Mouse (Mus musculus): ENCODE data around the gene Pgpep1. TPM values are rescaled to one million over a fixed set of nuclear protein-coding genes. Genes with fewer than 3 reads are reported as not detected.

The Pgpep1 gene
- polyA plus RNA-seq, 1 experiment from 2014 or later = 78.3 TPM

DNA sequence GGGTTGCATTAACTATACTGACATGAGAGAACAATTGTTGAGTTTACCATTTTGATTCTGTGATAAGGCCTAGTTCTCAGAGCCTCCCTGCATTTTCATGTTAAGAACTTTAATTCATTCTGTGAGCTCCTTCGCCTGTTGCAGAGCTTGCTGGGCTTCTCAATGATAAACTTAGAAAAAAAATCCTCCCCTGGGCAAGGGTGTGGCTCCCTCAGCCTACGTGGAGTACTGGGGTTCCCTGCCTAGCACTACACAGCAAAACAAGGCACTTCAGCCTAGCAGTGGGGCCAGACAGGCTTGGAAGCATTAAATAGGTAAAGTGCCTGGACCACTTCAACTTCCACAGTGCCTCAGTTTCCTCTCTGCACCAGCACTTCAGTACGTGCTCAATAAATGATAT lies 21.2 kb upstream of the Pgpep1 start:
- H3K4me1 ChIP-seq (ENCODE audit: control insufficient read depth, insufficient read depth, low read depth, low read length) = peaks cover 5% of the 10 kb centered on the region
- H3K9me3 ChIP-seq (ENCODE audit: control insufficient read depth, low read length) = no peaks in the 10 kb centered on the region
- H3K9ac ChIP-seq (ENCODE audit: low read depth, low read length) = no peak overlapping the region
- H3K4me3 ChIP-seq (ENCODE audit: low read length) = no peak overlapping the region
- no peak overlapping the region for H3K27ac ChIP-seq (ENCODE audit: low read depth, low read length)
- no peak for ATAC-seq
- H3K36me3 ChIP-seq (ENCODE audit: control insufficient read depth, insufficient read depth, low read length) = no peaks in the 10 kb centered on the region; the same call in 1 of the 2 replicates
- no peak overlapping the region for H3K4me2 ChIP-seq (ENCODE audit: low read length)
- 79% methylated on average over 3 of the region's 3 CpGs for WGBS
- no peaks in the 10 kb centered on the region for H3K27me3 ChIP-seq (replicated peaks; ENCODE audit: control insufficient read depth, insufficient read depth, low read length)

DNA sequence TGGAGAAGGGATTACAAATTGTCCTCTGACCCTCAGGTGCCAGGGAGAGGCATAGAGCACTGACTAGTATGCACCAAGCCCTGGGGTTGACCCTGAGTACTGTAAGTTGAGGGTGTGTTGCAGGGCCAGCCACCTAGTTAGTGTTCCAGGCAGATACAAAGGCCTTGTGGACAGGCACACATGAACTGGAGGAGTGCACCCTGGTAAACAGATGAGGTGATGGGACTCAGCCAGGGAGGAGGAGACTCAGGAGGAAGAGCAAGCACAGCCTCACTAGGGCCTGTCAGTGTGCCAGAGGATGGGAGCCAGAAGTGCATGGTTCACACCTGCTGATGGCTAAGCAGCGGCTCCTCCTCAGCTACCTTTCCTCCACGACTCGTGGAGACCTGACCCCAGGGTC lies 19.9 kb upstream of the Pgpep1 start:
- Histone ChIP-seq H3K4me2 (ENCODE audit: low read length) (no peak overlapping the region), H3K27me3 (replicated peaks; ENCODE audit: control insufficient read depth, insufficient read depth, low read length) (no peaks in the 10 kb centered on the region), H3K4me1 (ENCODE audit: control insufficient read depth, insufficient read depth, low read depth, low read length) (peaks cover 5% of the 10 kb centered on the region), H3K9ac (ENCODE audit: low read depth, low read length) (no peak overlapping the region), H3K36me3 (ENCODE audit: control insufficient read depth, insufficient read depth, low read length) (no peaks in the 10 kb centered on the region; the same call in 1 of the 2 replicates), H3K4me3 (ENCODE audit: low read length) (no peak overlapping the region), H3K9me3 (ENCODE audit: control insufficient read depth, low read length) (no peaks in the 10 kb centered on the region), H3K27ac (ENCODE audit: low read depth, low read length) (no peak overlapping the region)
- ATAC-seq = no peak
- 91% methylated on average over 3 of the region's 3 CpGs for WGBS

DNA sequence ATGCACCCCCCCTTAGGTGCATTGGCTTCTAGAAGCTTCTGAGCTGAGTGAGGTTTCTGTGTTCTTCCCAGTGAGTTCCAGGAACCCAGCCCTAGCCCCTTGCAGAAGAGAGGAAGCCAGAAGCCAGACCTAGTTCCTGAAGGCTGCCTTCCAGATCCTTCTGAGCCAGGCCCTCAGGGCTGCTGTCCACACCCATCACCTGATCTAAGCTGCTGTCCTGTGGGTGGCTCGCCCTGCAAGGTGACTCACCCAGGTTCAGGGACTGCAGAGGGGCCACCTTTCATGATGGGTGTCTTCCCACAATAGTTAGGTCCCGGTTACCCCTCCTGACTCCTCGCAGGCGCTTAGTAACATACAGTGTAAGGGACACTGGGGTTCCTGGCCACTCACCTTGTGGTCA lies 19.2 kb upstream of the Pgpep1 start:
- WGBS = 95% methylated on average over 4 of the region's 4 CpGs
- Histone ChIP-seq H3K27me3 (replicated peaks; ENCODE audit: control insufficient read depth, insufficient read depth, low read length) (no peaks in the 10 kb centered on the region), H3K4me2 (ENCODE audit: low read length) (no peak overlapping the region), H3K9me3 (ENCODE audit: control insufficient read depth, low read length) (no peaks in the 10 kb centered on the region), H3K4me3 (ENCODE audit: low read length) (no peak overlapping the region), H3K27ac (ENCODE audit: low read depth, low read length) (no peak overlapping the region), H3K9ac (ENCODE audit: low read depth, low read length) (no peak overlapping the region), H3K36me3 (ENCODE audit: control insufficient read depth, insufficient read depth, low read length) (no peaks in the 10 kb centered on the region; the same call in 1 of the 2 replicates), H3K4me1 (ENCODE audit: control insufficient read depth, insufficient read depth, low read depth, low read length) (peaks cover 8% of the 10 kb centered on the region)
- ATAC-seq = no peak

DNA sequence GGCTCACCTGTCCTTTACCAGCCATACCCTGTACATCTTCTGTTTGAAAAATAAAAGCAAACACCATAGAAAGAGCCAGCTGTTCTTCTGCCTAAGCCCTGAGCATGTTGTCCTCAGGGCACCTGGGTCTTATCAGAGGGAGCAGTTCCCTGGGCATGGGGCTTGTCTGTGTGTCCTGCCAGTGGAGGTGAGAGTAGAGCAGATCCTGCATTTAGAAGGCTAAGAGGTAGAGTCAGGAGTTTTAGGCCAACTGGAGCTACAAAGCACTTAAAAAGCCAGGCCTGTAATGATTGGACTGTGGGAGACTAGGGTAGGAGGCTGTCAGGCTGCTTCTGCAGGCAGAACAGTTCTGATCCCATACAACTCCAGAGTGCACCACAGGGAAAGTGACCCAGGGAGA lies 18.5 kb upstream of the Pgpep1 start:
- Histone ChIP-seq H3K9me3 (ENCODE audit: control insufficient read depth, low read length) (no peaks in the 10 kb centered on the region), H3K4me2 (ENCODE audit: low read length) (no peak overlapping the region)
- ATAC-seq = no peak

DNA sequence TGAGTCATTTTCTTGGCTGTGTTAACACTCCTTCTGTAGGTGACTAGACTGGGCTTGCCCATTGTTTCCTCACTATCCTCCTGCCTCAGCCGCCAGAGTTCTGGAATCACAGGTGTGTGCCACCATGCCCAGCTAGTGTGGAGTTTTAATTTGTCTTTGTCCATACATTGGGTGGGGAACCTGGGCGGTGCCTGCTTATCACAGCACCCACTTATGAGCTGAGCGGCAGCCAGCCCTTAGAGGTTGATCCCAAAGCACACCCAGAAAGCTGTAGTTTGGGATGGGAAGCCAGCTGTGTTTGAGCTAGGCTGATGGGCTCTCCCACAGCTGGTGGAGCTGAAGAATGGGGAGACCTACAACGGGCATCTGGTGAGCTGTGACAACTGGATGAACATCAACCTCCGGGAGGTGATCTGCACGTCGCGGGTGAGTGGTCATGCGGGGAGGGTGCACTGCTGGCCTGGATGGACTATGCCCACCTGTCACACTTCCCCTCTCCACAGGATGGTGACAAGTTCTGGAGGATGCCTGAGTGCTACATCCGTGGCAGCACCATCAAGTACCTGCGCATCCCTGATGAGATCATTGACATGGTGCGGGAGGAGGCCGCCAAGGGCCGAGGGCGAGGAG lies 17.4 kb upstream of the Pgpep1 start:
- Histone ChIP-seq H3K36me3 (ENCODE audit: control insufficient read depth, insufficient read depth, low read length) (no peaks in the 10 kb centered on the region; the same call in 1 of the 2 replicates), H3K27me3 (replicated peaks; ENCODE audit: control insufficient read depth, insufficient read depth, low read length) (no peaks in the 10 kb centered on the region), H3K27ac (ENCODE audit: low read depth, low read length) (no peak overlapping the region), H3K4me3 (ENCODE audit: low read length) (no peak overlapping the region), H3K9me3 (ENCODE audit: control insufficient read depth, low read length) (no peaks in the 10 kb centered on the region), H3K4me1 (ENCODE audit: control insufficient read depth, insufficient read depth, low read depth, low read length) (peaks cover 12% of the 10 kb centered on the region), H3K9ac (ENCODE audit: low read depth, low read length) (0 out of 2 replicates have a peak overlapping the region, but pooled peaks have one; percentile 3), H3K4me2 (ENCODE audit: low read length) (no peak overlapping the region)
- ATAC-seq = no peak
- WGBS = 93% methylated on average over 15 of the region's 15 CpGs

More for the DNA sequence above, 18.5 kb upstream of the Pgpep1 start:
- Histone ChIP-seq H3K4me3 (ENCODE audit: low read length) (no peak overlapping the region), H3K9ac (ENCODE audit: low read depth, low read length) (no peak overlapping the region), H3K36me3 (ENCODE audit: control insufficient read depth, insufficient read depth, low read length) (no peaks in the 10 kb centered on the region; the same call in 1 of the 2 replicates), H3K4me1 (ENCODE audit: control insufficient read depth, insufficient read depth, low read depth, low read length) (peaks cover 12% of the 10 kb centered on the region), H3K27ac (ENCODE audit: low read depth, low read length) (no peak overlapping the region), H3K27me3 (replicated peaks; ENCODE audit: control insufficient read depth, insufficient read depth, low read length) (no peaks in the 10 kb centered on the region)

DNA sequence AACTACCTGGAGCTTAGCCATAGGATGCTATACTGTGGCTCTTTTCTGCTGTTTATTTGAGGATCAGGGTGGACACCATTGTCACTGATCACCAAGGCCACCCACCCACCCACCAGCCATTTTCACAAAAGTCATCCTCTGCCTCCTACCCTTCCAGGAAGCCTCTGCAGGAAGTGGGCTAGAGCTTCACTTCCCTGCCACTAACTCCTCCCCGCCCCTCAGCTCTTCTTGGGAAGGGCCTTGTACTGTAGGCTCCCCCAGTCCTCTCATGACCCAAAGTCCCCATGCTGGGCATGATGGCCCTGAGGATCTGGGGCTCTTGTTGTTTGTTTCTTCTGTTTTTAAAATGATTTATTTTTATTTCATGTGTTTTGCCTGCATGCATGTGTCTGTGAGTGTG lies 15.1 kb upstream of the Pgpep1 start:
- Histone ChIP-seq H3K4me2 (ENCODE audit: low read length) (no peak overlapping the region), H3K27ac (ENCODE audit: low read depth, low read length) (no peak overlapping the region), H3K36me3 (ENCODE audit: control insufficient read depth, insufficient read depth, low read length) (no peaks in the 10 kb centered on the region; the same call in 1 of the 2 replicates), H3K9me3 (ENCODE audit: control insufficient read depth, low read length) (no peaks in the 10 kb centered on the region), H3K4me3 (ENCODE audit: low read length) (no peak overlapping the region), H3K4me1 (ENCODE audit: control insufficient read depth, insufficient read depth, low read depth, low read length) (peaks cover 12% of the 10 kb centered on the region), H3K9ac (ENCODE audit: low read depth, low read length) (no peak overlapping the region), H3K27me3 (replicated peaks; ENCODE audit: control insufficient read depth, insufficient read depth, low read length) (no peaks in the 10 kb centered on the region)
- 100% methylated on average over 1 of the region's 1 CpGs for WGBS
- ATAC-seq = no peak

DNA sequence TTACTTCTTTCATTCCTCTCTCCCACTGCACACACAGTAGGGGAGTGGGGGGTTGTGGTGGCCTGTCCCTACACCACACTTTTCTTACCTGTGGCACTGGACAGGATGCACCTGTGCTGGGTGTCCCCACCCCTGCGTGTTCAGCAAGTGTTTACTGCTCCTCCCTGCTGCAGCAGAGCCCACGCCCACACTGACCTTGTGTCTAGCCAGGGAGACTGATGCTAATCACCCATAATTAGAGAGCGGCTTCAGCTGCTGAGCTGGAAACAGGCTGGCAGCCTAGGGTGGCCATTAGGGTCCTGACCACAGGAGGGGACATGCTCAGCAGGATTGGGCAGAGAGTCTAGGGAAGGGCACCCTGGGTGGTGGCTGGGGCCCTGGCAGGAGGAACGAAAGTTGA lies 14.5 kb upstream of the Pgpep1 start:
- no peaks in the 10 kb centered on the region for H3K27me3 ChIP-seq (replicated peaks; ENCODE audit: control insufficient read depth, insufficient read depth, low read length)
- ATAC-seq = no peak
- H3K9me3 ChIP-seq (ENCODE audit: control insufficient read depth, low read length) = no peaks in the 10 kb centered on the region
- peaks cover 12% of the 10 kb centered on the region for H3K4me1 ChIP-seq (ENCODE audit: control insufficient read depth, insufficient read depth, low read depth, low read length)
- no peak overlapping the region for H3K4me3 ChIP-seq (ENCODE audit: low read length)
- WGBS = 94% methylated on average over 4 of the region's 4 CpGs
- peak overlapping the region; percentile 12; the same call in 1 of the 2 replicates for H3K27ac ChIP-seq (ENCODE audit: low read depth, low read length)
- H3K9ac ChIP-seq (ENCODE audit: low read depth, low read length) = no peak overlapping the region; the same call in 1 of the 2 replicates
- H3K36me3 ChIP-seq (ENCODE audit: control insufficient read depth, insufficient read depth, low read length) = no peaks in the 10 kb centered on the region; the same call in 1 of the 2 replicates
- peak overlapping the region; percentile 85 for H3K4me2 ChIP-seq (ENCODE audit: low read length)

DNA sequence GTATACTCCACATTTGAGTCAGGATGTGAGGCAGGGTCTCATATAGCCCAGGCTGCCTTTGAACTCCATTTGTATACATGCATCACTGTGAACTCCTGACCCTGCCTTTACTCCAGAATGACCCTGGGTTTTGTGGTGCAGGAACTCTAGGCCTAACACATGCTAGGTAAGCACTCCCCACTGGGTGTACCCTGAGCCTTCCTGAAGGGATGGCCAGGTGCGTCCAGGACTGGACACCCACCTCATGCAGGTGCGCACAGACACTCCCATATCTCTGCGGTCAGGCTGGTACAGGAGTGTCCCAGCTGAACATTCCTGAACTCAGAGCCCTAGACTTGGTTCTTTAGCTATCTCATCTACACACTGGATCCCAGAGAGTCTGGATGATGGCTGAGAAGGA lies 13.9 kb upstream of the Pgpep1 start:
- H3K27me3 ChIP-seq (replicated peaks; ENCODE audit: control insufficient read depth, insufficient read depth, low read length) = no peaks in the 10 kb centered on the region
- peak overlapping the region; percentile 71 for H3K4me3 ChIP-seq (ENCODE audit: low read length)
- H3K4me2 ChIP-seq (ENCODE audit: low read length) = peak overlapping the region; percentile 85
- peak overlapping the region; percentile 76 for H3K9ac ChIP-seq (ENCODE audit: low read depth, low read length)
- WGBS = 96% methylated on average over 3 of the region's 3 CpGs
- H3K4me1 ChIP-seq (ENCODE audit: control insufficient read depth, insufficient read depth, low read depth, low read length) = peaks cover 12% of the 10 kb centered on the region
- peak overlapping the region; percentile 96 for H3K27ac ChIP-seq (ENCODE audit: low read depth, low read length)
- no peaks in the 10 kb centered on the region for H3K9me3 ChIP-seq (ENCODE audit: control insufficient read depth, low read length)
- H3K36me3 ChIP-seq (ENCODE audit: control insufficient read depth, insufficient read depth, low read length) = no peaks in the 10 kb centered on the region; the same call in 1 of the 2 replicates
- ATAC-seq = no peak

DNA sequence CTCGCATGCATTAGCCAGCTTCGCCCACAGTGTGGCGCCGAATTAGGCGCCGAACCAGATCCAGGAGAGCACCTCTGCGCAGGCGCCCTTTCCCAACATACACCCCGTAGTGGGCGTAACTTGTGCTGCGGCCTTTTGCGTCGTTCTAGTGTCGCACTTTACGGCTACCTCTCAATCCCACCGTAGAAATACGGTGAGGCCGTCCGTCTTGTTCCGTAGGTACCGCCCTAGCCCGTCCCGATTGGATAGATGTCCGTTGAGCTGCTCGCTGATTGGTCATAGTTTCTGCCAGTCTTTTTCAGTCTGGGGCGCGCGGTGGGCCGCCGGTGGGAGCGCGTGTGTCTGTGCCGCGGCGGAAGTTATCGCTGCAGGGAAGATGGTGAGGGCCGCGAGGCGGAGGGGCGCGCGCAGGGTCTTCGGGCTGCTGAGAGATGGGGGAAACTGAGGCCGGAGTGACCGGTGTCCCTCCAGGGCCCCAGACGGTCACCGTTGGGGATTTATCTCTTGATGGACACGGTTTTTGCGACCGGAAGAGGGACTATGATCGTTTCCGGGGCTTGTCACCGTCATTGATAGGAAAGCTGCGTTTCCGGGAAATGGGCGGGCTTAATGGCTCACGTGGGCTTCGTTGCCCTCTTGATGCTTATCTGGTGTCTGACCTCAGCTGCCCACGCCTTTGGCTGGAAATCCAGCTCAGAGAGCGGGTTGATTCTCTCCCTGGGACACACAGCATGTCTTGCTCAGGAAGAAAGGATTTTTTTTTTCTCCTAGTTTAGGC lies 13.1 kb upstream of the Pgpep1 start, which contains the start of gene Lsm4:
Gene Lsm4 (plus strand): TSS at position 170 of the 778 bp plus-strand sequence.
- WGBS = under 1% methylated on average over 60 of the region's 60 CpGs

More for the DNA sequence above, 13.1 kb upstream of the Pgpep1 start, which contains the start of gene Lsm4:
- peak within 1 kb of the TSS; percentile 85 for H3K4me2 ChIP-seq (ENCODE audit: low read length)
- peak within 1 kb of the TSS; percentile 76 for H3K9ac ChIP-seq (ENCODE audit: low read depth, low read length)
- peak; percentile 98 for ATAC-seq
- H3K9me3 ChIP-seq (ENCODE audit: control insufficient read depth, low read length) = no peaks in the 10 kb centered on the region
- peak within 1 kb of the TSS; percentile 71 for H3K4me3 ChIP-seq (ENCODE audit: low read length)
- no peaks in the 10 kb centered on the region; the same call in 1 of the 2 replicates for H3K36me3 ChIP-seq (ENCODE audit: control insufficient read depth, insufficient read depth, low read length)
- peaks cover 12% of the 10 kb centered on the region for H3K4me1 ChIP-seq (ENCODE audit: control insufficient read depth, insufficient read depth, low read depth, low read length)
- no peaks in the 10 kb centered on the region for H3K27me3 ChIP-seq (replicated peaks; ENCODE audit: control insufficient read depth, insufficient read depth, low read length)
- peak within 1 kb of the TSS; percentile 96 for H3K27ac ChIP-seq (ENCODE audit: low read depth, low read length)

Measured in hindbrain, embryonic 16.5 days (tissue).